Mouse (Mus musculus) CH12.LX (cell line): ENCODE measurements around the gene Kidins220.

Experiments
- CHD1 ChIP-seq: IDR thresholded peaks from 2 replicates; pipeline ENCODE4 v1.6.1; 2012; ENCODE audit warnings: low read depth, low read length, improper control_type of control experiment, inconsistent platforms
- CTCF ChIP-seq, 2 experiments: IDR thresholded peaks in 1 of 2; conservative IDR thresholded peaks in 1 of 2; 2 replicates each; pipeline ENCODE4 v1.5.1; 2011 to 2012; ENCODE audit warnings: low read depth in 2 of 2, low read length in 2 of 2, improper control_type of control experiment in 1 of 2, inconsistent platforms in 1 of 2, mild to moderate bottlenecking in 1 of 2, moderate library complexity in 1 of 2
- E2F4 ChIP-seq: IDR thresholded peaks from 2 replicates; pipeline ENCODE4 v1.6.1; 2011; ENCODE audit warnings: low read depth, low read length, improper control_type of control experiment; ENCODE audit not compliant: insufficient replicate concordance
- EP300 ChIP-seq: IDR thresholded peaks from 2 replicates; pipeline ENCODE4 v1.6.1; 2011; ENCODE audit warnings: low read length, improper control_type of control experiment
- JUN ChIP-seq: IDR thresholded peaks from 2 replicates; pipeline ENCODE4 v1.6.1; 2011; ENCODE audit warnings: low read depth, mild to moderate bottlenecking, low read length, improper control_type of control experiment, moderate library complexity; ENCODE audit not compliant: insufficient read depth
- MAX ChIP-seq: IDR thresholded peaks from 2 replicates; pipeline ENCODE4 v1.6.1; 2011; ENCODE audit warnings: low read length, improper control_type of control experiment
- POLR2A ChIP-seq: IDR thresholded peaks from 2 replicates; pipeline ENCODE4 v1.6.1; 2011; ENCODE audit warnings: low read depth, mild to moderate bottlenecking, improper control_type of control experiment, low read length
- TBP ChIP-seq: conservative IDR thresholded peaks from 2 replicates; pipeline ENCODE4 v1.6.1; 2011; ENCODE audit warnings: low read depth, low read length, improper control_type of control experiment
- ZC3H11A ChIP-seq: IDR thresholded peaks from 2 replicates; pipeline ENCODE4 v1.6.1; 2012; ENCODE audit warnings: low read depth, mild to moderate bottlenecking, inconsistent platforms, low read length, improper control_type of control experiment

- TF ChIP-seq CTCF (conservative IDR thresholded peaks at IDR 0.05 in 1 of 2, IDR thresholded peaks at IDR 0.05 in 1 of 2; ENCODE audit: low read depth in 2 of 2, low read length in 2 of 2) (no peak), EP300 (no peak), ZC3H11A (no peak), E2F4 (no peak), POLR2A (no peak), JUN (no peak), CHD1 (no peak), MAX (no peak), TBP (no peak)
Observed at GRCm38 (mm10) chr12:24944597-24944996, 30.1 kb upstream of the Kidins220 start.
